Mouse (Mus musculus) hindbrain, postnatal 0 days (tissue): ENCODE measurements around the gene Txndc8. TPM values are rescaled to one million over a fixed set of nuclear protein-coding genes. Genes with fewer than 3 reads are reported as not detected.

ENCODE experiments used
- ATAC-seq: fragments of 200-750 bp; cut with Nextera tagmentation; 2 replicates; pipeline ENCODE4 v1.8.0; 2017; ENCODE audit warnings: mild to moderate bottlenecking, moderate TSS enrichment, moderate library complexity
- DNase-seq: peaks from one replicate; pipeline ENCODE4 v3.0.0-alpha.2; 2015; ENCODE audit warnings: low spot score
- H3K27ac ChIP-seq: fragments of 300-500 bp; sonication (generic); 2 replicates; pipeline ENCODE4 v1.5.1; 2014; ENCODE audit warnings: mild to moderate bottlenecking
- H3K27me3 ChIP-seq: fragments of 300-500 bp; sonication (generic); 2 replicates; pipeline ENCODE4 v1.6.1; 2014; ENCODE audit warnings: low read length, mixed read lengths; ENCODE audit not compliant: insufficient read depth
- H3K36me3 ChIP-seq: fragments of 300-500 bp; sonication (generic); 2 replicates; pipeline ENCODE4 v1.6.1; 2014; ENCODE audit warnings: low read length, mixed read lengths; ENCODE audit not compliant: insufficient read depth
- H3K4me1 ChIP-seq: fragments of 300-500 bp; sonication (generic); 2 replicates; pipeline ENCODE4 v1.6.1; 2014; ENCODE audit warnings: antibody characterized with exemption, low read length, mixed read lengths; ENCODE audit not compliant: insufficient read depth
- H3K4me2 ChIP-seq: fragments of 300-500 bp; sonication (generic); 2 replicates; pipeline ENCODE4 v1.6.1; 2014; ENCODE audit warnings: low read depth, mild to moderate bottlenecking, low read length, moderate library complexity, mixed read lengths
- H3K4me3 ChIP-seq: fragments of 300-500 bp; sonication (generic); 2 replicates; pipeline ENCODE4 v1.5.1; 2014; ENCODE audit warnings: low read length
- H3K9ac ChIP-seq: fragments of 300-500 bp; sonication (generic); replicated peaks from 2 replicates; pipeline ENCODE4 v1.6.1; 2014; ENCODE audit warnings: mild to moderate bottlenecking, low read length, moderate library complexity, mixed read lengths
- H3K9me3 ChIP-seq: fragments of 300-500 bp; sonication (generic); 2 replicates; pipeline ENCODE4 v1.6.1; 2016; ENCODE audit warnings: low read length, mixed read lengths
- CTCF ChIP-seq: IDR thresholded peaks from 2 replicates; pipeline ENCODE4 v1.5.1; 2016; ENCODE audit warnings: antibody characterized with exemption, control low read depth, low read depth
- WGBS: fragments of 180-500 bp; shearing (Covaris S2); extraction: QIAGEN DNeasy Blood & Tissue Kit; methylation state at CpG from one replicate; pipeline ENCODE4 v1.1.7; 2014; 5-methylcytosine and 5-hydroxymethylcytosine counted together
- polyA plus RNA-seq: library from polyadenylated mRNA; unstranded; fragments of >200 nt; fragmentation: Nextera tagmentation; extraction: Ambion mirVana; gene quantifications from 2 replicates; pipeline ENCODE4 v1.2.1, GENCODE M21; 2015
- total RNA-seq: library from RNA; depleted of rRNA; stranded (reverse); fragments of >200 nt; gene quantifications from 2 replicates; pipeline ENCODE4 v1.2.3, GENCODE M21; 2014; rRNA removed

Txndc8 gene
- total and polyA plus RNA-seq, 2 experiments from 2014 or later = not detected

DNA sequence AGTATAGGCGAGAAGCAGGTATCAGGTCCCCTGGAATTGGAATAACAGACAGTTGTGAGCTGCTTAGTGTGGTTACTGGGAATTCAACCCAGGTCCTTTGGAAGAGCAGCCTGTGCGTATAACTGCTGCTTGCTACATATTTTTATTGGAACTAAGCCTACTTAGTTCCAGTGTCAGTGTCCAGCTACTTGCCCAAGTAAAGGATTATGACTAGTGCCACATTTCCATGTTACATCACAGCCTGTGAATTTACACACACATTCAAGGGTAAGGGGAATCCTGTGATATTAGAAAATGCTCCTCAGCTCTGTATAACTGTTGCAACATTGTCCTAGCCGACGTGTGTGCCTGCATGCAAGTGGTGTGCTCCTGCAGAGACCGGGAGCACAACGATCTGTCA lies 71.6 kb downstream of the Txndc8 start:
- no peak overlapping the region for H3K9ac ChIP-seq
- no peak for ATAC-seq
- no peak for TF ChIP-seq CTCF
- H3K27ac ChIP-seq = no peak overlapping the region
- H3K4me2 ChIP-seq = no peak overlapping the region
- H3K9me3 ChIP-seq = no peaks in the 10 kb centered on the region
- no peaks in the 10 kb centered on the region for H3K27me3 ChIP-seq
- H3K4me3 ChIP-seq = no peak overlapping the region
- 87% methylated on average over 6 of the region's 6 CpGs for WGBS
- no peak for DNase-seq
- H3K4me1 ChIP-seq = no peaks in the 10 kb centered on the region
- H3K36me3 ChIP-seq = no peaks in the 10 kb centered on the region

DNA sequence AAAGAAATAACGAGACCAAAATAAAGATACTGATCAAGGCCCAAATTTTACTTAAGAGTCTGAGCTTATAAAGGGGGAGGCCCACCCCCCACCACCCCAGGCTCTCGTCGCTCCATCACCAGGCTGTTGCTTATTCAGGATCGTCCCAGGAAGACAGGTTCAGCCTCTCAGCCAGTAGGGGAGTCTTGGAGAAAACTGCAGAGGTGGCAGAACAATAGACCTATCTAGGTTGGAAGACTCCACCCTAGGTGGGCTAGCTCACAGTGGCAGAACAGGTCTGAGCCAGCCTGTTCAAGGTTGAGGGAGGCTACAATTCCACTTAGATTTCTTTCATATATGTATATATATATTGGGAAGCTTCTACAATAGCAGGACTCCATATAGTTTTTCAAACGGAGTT lies 74.7 kb downstream of the Txndc8 start:
- no peaks in the 10 kb centered on the region for H3K36me3 ChIP-seq
- H3K9me3 ChIP-seq = no peaks in the 10 kb centered on the region
- 88% methylated on average over 5 of the region's 5 CpGs for WGBS
- H3K27me3 ChIP-seq = no peaks in the 10 kb centered on the region
- ATAC-seq (no peak), DNase-seq (no peak)
- H3K9ac ChIP-seq = no peak overlapping the region
- no peak for TF ChIP-seq CTCF
- H3K4me2 ChIP-seq = no peak overlapping the region
- H3K4me1 ChIP-seq = no peaks in the 10 kb centered on the region
- no peak overlapping the region for H3K4me3 ChIP-seq
- H3K27ac ChIP-seq = no peak overlapping the region

Other genes with a start within 250 kb of the Txndc8 start
- gene D630039A03Rik, start 92.8 kb downstream of the Txndc8 start, total RNA-seq = 0.50 and 0.52 TPM in 2 replicates
- gene D630039A03Rik, start 92.8 kb downstream of the Txndc8 start, polyA plus RNA-seq = 0.49 and 0.54 TPM in 2 replicates
- gene Txn1, start 52.7 kb downstream of the Txndc8 start, total RNA-seq = 93.5 and 113 TPM in 2 replicates
- gene Txn1, start 52.7 kb downstream of the Txndc8 start, polyA plus RNA-seq = 360 and 370 TPM in 2 replicates
- 8.4 and 10.4 TPM in 2 replicates for gene Svep1, start 197.7 kb upstream of the Txndc8 start, total RNA-seq
- 2.1 and 2.2 TPM in 2 replicates for gene Svep1, start 197.7 kb upstream of the Txndc8 start, polyA plus RNA-seq